Mouse (Mus musculus) E14TG2a.4 (cell line): Measurements from ENCODE around the gene Igsf21.

Experiments
- H3K27me3 ChIP-seq: 2 replicates; pipeline ENCODE4 v1.6.1; 2014; ENCODE audit warnings: low read length, control low read depth; ENCODE audit not compliant: insufficient read depth
- H3K36me3 ChIP-seq: 2 replicates; pipeline ENCODE4 v1.6.1; 2014; ENCODE audit warnings: low read length, control low read depth; ENCODE audit not compliant: insufficient read depth
- H3K4me1 ChIP-seq: replicated peaks from 2 replicates; pipeline ENCODE4 v1.6.1; 2014; ENCODE audit warnings: low read depth, low read length, control low read depth
- H3K4me3 ChIP-seq: replicated peaks from 2 replicates; pipeline ENCODE4 v1.5.1; 2014; ENCODE audit warnings: mild to moderate bottlenecking, low read length
- H3K9me3 ChIP-seq: 2 replicates; pipeline ENCODE4 v1.6.1; 2014; ENCODE audit warnings: low read length, control low read depth
- CTCF ChIP-seq: conservative IDR thresholded peaks from 2 replicates; pipeline ENCODE4 v1.5.1; 2014; ENCODE audit warnings: low read length
- NANOG ChIP-seq: IDR thresholded peaks from 2 replicates; pipeline ENCODE4 v1.6.1; 2014; ENCODE audit warnings: borderline replicate concordance, low read length, mixed read lengths
- POU5F1 ChIP-seq: IDR thresholded peaks from 2 replicates; pipeline ENCODE4 v1.6.1; 2014; ENCODE audit warnings: low read length, borderline replicate concordance

The Igsf21 gene

DNA sequence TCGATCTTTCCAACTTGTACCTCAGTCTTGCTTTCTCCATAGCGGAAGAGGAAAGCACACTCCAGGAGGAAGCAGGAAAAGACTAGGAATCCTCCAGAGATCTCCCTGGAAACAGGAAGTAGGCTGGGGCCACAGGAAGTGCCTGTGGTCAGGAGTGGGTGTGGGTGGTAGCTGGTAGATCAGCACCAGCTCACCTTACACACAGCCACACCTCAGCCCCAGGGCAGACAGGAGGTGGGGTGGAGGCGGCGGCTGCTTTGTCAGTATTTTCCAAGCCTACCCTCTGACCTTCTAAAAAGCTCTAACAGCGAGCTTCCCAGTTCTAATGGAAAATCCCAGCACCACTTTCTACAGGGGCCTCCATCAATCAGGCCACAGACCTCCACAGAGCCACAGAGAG, 107.7 kb downstream of the Igsf21 start:
- H3K9me3 ChIP-seq = peaks cover 15% of the 10 kb centered on the region
- H3K36me3 ChIP-seq = 0 out of 2 replicates have a peak, but pooled peaks cover 3% of the 10 kb centered on the region
- H3K4me1 ChIP-seq = peaks cover 57% of the 10 kb centered on the region
- TF ChIP-seq NANOG = no peak
- no peak for TF ChIP-seq CTCF
- no peak for TF ChIP-seq POU5F1
- no peaks in the 10 kb centered on the region for H3K27me3 ChIP-seq
- H3K4me3 ChIP-seq = peak overlapping the region; percentile 48

DNA sequence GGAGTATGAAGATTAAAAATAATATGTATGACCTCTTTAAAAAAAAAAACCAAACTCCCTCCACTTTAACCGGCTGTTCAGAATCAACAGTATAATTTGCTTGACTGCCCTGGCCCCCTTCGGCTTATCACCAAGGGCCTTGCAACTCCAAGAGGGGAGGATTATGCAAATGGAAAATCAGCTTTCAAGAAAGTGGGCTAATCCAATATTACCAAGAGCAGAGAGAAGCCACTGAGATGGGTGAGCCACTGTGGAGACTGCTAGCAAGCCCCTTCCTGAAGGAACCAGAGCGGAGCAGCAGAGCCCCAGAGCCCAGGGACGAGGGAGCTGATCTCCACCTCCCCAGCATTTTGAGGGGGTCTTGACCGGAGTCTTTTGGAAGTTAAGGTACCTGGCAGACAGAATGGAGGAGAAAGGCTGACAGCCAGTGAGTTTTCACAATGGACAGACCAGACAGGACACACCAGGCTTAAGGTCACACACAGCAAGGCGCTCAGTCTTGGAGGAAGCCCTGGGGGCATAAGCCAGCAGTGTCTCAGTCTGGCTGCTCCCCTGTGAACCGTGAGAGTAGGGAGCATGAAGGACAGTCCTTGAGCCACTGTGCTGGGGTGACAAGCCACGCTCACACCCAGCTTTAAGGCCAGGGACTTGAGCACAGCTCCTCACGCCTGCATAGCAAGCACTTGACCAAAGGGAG, 114.8 kb downstream of the Igsf21 start:
- H3K9me3 ChIP-seq = peaks cover 8% of the 10 kb centered on the region; the same call in 1 of the 2 replicates
- no peak overlapping the region for H3K4me3 ChIP-seq
- no peak for TF ChIP-seq NANOG
- no peak for TF ChIP-seq POU5F1
- TF ChIP-seq CTCF = no peak
- peaks cover 55% of the 10 kb centered on the region for H3K4me1 ChIP-seq
- no peaks in the 10 kb centered on the region for H3K27me3 ChIP-seq
- H3K36me3 ChIP-seq = 0 out of 2 replicates have a peak, but pooled peaks cover 6% of the 10 kb centered on the region

DNA sequence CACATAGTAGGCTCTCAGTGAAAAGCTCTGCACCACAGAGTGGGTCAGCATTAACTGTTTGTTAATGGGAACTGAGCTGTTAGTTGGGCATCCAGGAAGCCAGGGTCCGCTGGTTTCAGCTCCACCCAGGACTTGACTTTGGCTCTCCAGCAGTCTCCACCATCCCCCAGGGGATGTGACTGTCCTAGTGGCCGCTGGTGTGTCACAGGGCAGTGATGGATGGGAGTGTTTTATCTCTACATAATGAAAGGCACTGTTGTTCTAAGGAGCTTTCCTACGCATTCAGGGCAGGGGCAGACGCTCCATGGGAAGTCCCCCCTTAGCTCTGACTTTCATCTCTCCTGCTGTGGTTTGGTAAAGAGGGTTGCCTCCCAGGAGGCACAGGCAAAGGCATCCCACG, 115.4 kb downstream of the Igsf21 start:
- peaks cover 60% of the 10 kb centered on the region for H3K4me1 ChIP-seq
- no peaks in the 10 kb centered on the region for H3K27me3 ChIP-seq
- H3K36me3 ChIP-seq = 0 out of 2 replicates have a peak, but pooled peaks cover 6% of the 10 kb centered on the region
- H3K4me3 ChIP-seq = no peak overlapping the region
- peaks cover 4% of the 10 kb centered on the region; the same call in 1 of the 2 replicates for H3K9me3 ChIP-seq
- TF ChIP-seq POU5F1 (no peak), NANOG (no peak), CTCF (no peak)

DNA sequence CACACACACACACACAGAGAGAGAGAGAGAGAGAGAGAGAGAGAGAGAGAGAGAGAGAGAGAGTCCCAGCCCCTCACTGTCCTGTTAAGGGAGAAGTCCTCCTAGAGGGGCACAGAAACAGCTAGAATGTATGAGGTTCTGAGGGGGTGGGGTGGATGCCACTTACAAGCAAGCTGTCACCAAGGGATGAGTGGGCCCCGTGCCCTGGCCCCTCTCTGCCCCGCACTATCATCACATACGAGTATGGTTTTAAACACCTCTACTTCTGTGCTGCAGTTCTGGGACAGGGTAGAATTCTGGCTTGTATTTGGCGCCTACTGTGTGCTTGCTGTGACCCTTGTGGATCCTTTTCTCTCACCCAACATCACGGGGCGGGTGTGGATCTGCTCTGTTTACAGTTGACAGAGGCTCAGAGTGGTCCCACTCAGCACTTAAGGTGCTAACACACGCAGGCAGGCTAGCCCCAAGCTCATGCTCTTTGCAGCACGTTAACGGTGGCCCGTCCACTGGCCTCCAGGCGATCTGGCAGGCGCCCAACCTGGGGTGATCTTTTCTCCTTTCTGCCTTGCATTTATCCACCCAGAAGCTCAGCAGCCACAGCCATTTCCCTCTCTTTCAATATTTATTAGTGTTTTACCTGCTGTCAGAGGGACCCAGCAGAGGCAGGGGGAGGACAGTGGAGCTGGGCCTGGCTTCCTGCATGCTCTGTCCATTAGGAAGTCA, 116.9 kb downstream of the Igsf21 start:
- Histone ChIP-seq H3K4me1 (peaks cover 75% of the 10 kb centered on the region), H3K4me3 (no peak overlapping the region), H3K27me3 (no peaks in the 10 kb centered on the region), H3K36me3 (0 out of 2 replicates have a peak, but pooled peaks cover 3% of the 10 kb centered on the region), H3K9me3 (no peaks in the 10 kb centered on the region)
- no peak for TF ChIP-seq NANOG
- TF ChIP-seq CTCF = no peak
- TF ChIP-seq POU5F1 = no peak

DNA sequence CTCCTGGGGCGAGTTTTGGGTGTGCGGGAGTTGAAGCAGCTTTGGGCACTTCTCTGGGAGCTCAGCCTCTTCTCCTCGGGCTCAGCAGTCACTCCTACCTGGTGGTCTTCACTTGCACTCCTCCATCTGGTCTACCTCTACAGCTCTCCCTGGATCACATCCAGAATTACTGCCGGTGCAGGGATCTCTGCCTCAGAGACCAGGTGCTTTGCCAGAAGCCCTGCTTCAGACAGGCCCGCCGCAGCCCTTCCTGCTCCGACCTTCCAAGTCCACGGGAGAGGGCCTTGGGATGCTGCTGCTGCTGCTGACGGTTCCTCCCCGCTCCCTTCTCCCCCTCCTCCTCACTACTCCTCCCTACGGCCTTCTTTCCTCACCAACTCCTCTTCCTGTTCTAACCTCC, 118.5 kb downstream of the Igsf21 start:
- Histone ChIP-seq H3K4me3 (no peak overlapping the region), H3K27me3 (no peaks in the 10 kb centered on the region), H3K4me1 (peaks cover 87% of the 10 kb centered on the region), H3K9me3 (no peaks in the 10 kb centered on the region), H3K36me3 (no peaks in the 10 kb centered on the region)
- no peak for TF ChIP-seq NANOG
- TF ChIP-seq CTCF = no peak
- no peak for TF ChIP-seq POU5F1

DNA sequence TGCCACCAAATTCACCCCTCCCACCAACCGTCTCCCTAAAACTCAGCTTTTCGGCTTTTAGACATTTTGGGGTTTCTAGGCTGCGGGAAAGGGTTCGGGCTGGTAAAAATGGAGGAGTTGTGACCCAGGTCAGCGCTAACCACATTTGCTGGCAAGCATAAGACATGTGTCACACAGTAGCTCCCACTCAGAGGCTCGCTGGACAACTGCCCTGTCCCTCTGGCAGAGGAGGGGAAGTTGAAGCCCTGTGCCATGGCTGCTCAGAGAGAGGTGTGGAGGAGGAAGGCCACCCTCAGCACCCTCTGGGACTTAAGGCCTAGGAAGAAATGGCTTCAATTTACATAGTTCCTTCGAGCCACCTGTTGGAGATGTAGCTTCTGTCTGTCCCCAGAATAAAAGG, 120.8 kb downstream of the Igsf21 start:
- Histone ChIP-seq H3K4me1 (peaks cover 79% of the 10 kb centered on the region), H3K4me3 (no peak overlapping the region), H3K27me3 (no peaks in the 10 kb centered on the region), H3K9me3 (no peaks in the 10 kb centered on the region), H3K36me3 (no peaks in the 10 kb centered on the region)
- no peak for TF ChIP-seq NANOG

DNA sequence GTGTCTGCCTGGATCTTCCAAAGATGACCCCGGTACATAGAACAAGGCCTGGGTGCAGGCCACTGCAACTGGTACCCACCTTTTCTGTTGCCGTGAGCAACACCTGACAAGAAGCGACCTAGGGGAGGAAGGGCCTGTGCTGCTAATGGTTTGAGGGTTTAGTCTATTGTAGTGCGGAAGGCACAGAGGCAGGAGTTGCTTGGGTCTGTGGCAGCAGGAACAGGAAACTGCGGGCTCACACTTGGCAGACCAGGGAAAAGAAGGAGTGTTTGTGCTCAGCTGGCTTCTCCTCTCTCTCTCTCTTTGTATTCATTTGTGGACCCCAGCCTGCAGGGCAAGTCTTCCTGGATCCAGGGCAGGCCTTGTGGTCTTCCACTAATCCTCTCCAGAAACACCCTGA, 124.0 kb downstream of the Igsf21 start:
- TF ChIP-seq NANOG = no peak
- TF ChIP-seq POU5F1 = no peak
- no peak for TF ChIP-seq CTCF
- H3K4me1 ChIP-seq = peaks cover 56% of the 10 kb centered on the region
- no peaks in the 10 kb centered on the region for H3K27me3 ChIP-seq
- H3K36me3 ChIP-seq = no peaks in the 10 kb centered on the region
- no peak overlapping the region for H3K4me3 ChIP-seq
- H3K9me3 ChIP-seq = no peaks in the 10 kb centered on the region

DNA sequence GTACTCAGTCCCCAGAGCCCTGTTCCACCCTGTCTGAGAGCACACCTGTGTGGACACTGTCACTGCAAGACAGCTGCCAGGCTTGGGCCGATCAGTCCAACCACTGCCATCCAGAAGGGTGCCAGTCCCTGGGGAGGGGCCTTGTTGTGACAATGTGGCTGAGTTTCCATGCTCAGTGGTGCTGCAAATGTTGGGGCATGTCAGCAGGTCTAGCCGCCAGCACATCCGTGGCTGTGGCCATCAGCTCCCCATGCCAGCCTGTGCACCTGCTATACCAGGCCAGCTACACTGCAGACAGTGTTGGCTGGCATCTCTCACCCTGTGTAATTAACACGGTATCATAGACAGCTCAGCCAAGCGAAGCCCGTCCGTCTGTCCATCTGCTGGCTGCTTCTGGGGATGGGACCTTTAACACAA, 129.3 kb downstream of the Igsf21 start:
- H3K4me3 ChIP-seq = no peak overlapping the region
- peaks cover 7% of the 10 kb centered on the region for H3K9me3 ChIP-seq
- peaks cover 8% of the 10 kb centered on the region for H3K4me1 ChIP-seq
- no peaks in the 10 kb centered on the region for H3K36me3 ChIP-seq
- no peaks in the 10 kb centered on the region; the same call in 1 of the 2 replicates for H3K27me3 ChIP-seq
- TF ChIP-seq NANOG (no peak), CTCF (no peak), POU5F1 (no peak)
